Mouse (Mus musculus) heart, adult 11 months (tissue): ENCODE measurements around the gene Abo.
"Not testable (repeated sequence)": the region's sequence is repeated elsewhere in the genome, so short reads cannot be mapped to it uniquely, and the experiment has no call there.

Source experiments
- DNase-seq: peaks from one replicate; pipeline ENCODE4 v3.0.0; 2022

The Abo gene

DNA sequence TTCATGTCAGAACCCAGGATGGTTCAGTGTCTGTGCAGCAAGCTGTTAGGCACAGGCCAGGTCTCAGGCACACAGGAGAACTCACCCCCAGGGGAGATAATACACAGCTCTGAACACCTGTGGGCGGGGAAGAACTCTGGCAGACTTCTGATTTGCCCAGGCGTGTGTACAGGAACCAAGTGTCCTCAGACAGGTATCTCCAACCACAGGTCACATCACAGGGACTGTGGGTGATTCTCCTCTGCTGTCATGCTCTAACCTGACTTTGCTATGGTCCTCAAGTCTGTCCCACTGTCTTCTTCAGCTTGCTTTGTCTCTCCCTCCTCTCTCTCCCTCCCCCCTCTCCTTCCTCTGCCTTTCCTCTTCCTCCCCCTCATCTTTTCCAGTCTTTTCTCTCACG is at the start of gene Abo:
TSS of gene Abo (minus strand) at position 101 of the 400 bp plus-strand sequence.
- DNase-seq, result peak; percentile 74

DNA sequence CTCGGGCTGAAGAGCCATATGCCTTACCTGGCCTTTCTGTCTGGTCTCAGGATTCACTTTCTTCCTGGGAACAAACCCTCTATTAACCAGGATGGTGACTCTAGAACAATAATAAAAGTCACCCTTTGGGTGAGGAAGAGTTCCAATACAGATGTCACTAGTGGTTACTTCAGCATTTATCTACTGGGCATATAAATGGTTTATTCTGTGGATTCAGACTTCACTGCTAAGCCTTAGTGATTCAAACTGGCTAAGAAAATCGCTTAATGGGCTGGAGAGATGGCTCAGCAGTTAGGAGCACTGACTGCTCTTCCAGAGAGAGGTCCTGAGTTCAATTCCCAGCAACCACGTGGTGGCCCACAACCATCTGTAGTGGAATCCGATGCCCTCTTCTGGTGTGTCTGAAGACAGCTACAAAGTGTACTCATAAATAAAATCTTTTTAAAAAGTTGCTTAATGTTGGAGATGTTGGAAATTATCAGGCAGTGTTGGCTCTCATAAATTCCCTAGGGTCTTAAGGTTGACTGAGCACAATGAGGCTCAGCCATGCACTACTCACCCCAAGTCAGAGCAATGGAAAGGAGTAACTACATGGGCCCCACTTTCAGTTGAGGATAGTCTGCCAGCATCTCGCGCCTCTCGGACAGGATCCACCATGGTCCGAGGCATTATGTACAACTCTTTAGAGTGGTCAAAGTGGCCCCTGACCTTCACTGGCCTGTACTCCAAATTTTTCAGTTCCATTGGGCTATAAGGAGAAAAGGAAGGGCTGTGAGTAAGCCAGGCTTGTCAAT is 49.6 kb upstream of the Abo start:
- DNase-seq, result no peak

GRCm38 (mm10) chr2:26913416-26914147 is 48.8 kb upstream of the Abo start:
- no peak for DNase-seq

DNA sequence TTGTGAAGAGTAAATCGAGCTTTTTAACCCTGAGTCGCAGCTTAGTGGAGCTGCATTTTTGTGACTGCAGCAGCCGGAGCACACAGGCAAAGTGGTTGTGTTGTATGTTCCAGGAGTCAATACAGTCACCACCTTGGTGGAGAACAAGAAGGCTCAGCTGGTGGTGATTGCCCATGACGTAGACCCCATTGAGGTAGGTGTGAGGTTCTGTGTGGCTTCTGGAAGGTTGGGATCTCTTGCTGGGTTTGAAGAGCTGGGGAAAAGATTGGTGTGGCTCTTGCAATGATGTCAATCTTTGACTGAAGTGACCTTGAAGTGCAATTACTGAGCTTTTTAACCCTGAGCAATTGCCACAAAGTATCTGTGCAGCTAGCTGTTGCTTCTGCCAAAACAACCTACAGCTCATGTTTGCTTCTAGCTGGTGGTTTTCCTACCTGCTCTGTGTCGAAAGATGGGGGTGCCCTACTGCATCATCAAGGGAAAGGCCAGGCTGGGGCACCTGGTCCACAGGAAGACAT is 47.5 kb upstream of the Abo start:
- peak; percentile 78 for DNase-seq

DNA sequence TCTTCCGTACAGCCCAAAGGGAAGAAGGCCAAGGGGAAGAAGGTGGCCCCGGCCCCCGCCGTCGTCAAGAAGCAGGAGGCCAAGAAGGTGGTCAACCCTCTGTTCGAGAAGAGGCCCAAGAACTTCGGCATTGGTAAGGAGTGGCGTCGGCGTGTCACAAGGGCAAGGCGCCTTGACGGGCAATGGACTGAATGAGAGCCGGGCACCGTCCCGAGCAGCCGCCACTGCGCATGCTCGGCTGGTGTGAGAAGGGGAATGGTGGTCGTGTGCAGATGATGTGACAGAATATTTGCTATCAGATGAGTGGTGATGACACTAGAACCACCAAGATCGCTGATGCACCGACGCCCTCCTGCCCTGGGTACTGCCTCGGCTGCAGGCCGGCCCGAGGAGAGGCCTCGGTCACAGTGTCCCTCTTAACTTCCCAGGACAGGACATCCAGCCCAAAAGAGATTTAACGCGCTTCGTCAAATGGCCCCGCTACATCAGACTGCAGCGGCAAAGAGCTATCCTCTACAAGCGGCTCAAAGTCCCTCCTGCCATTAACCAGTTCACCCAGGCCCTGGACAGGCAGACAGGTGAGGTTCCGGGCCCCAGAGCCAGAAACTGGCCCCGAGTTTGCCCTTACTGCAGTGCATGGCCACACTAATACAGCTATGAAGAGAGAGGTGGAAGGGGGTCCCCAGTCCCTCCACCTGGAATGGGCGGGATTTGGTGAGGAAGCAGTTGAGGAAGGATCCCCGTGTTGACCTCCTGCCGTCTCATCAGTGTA is 46.4 kb upstream of the Abo start:
- peak; percentile 94 for DNase-seq

DNA sequence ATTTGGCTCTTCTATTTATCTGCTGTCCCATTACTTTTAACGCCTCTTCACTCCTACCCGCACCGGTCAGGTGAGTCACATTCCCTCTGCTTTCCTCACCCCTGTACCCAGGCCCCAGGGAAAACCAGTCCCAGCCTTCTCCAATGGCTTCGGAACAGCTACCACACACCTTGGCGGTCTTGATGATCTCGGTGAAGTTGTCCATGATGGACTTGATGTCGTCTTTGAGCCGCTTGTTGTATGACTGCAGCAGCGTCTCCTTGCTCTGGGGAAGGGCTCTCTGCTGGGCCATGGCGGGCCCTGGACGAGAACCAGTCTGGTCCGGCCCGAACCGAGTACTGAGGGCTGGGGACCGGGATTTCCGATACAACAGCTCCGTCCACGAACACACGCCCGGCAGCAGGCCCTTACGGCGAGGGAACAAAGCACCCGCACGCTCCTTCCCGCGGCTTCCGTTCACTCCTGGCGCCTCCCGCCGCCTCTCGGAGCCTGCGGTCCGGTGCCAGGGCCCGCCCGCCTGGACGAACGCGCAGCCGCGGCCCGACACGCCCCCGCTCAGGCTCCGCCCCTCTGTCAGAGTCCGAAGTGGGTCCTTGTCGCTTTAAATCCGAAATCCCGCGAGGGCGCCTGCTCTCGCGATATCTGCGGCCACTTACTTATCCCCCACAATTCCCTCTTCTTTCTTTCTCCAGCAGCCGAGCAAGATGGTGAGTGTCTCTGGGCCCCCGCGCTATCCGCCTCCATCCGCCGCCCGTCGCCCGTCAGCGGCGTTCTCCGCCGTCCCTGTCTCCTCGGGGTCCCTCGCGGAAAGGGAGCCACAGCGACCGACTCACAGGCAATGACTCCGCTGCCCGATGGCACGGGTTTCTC is 45.6 kb upstream of the Abo start, which contains the start of the genes Med22 and Rpl7a:
TSS of gene Med22 (minus strand) at position 554 of the 870 bp plus-strand sequence.
TSS of gene Rpl7a (plus strand) at position 641 of the 870 bp plus-strand sequence.
- peak; percentile 100 for DNase-seq

DNA sequence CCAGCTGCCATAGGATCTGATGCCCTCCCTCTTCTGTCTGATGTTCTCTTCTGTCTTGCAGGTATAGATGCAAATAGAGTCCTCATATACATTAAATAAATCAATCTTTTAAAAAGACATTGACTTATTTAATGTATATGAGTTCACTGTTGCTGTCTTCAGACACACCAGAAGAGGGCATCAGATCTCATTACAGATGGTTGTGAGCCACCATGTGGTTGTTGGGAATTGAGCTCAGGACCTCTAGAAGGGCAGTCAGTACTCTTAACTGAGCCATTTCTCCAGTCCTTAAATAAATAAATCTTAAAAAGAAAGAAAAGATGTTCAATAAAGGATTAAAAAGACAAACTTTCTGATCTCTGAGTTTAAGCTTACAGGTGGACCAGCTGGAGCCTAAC is 44.6 kb upstream of the Abo start:
- DNase-seq, result no peak

DNA sequence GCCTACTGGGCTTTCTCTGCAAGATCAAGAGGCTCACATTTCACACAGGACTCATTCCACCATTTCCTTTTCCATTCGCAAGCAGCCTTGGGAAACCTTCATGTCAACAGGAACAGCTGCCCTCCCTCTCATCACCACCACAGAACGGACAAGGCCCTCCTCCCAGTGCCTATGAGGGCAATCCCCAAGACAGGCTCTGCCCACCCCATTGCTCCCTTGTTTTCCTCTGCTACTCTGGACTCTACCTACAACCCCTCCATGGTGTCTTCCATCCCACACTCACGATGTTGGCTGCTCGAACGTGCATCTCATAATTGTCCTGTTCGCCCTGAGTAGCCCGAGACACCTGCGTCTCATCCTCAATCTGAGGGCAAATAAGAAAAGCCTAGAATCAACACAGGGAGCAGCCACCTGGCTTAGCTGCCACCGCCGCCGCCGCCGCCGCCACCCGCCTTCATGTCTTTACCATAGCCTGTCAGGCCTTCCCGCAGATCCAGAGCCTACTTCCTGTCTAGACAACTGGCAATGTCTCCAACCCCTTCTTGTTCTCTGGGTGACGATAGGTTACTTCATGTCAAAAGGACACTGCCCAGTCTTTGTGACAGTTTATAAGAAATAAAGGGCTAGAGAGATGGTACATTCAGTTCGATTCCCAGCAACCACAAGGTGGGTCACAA is 44.1 kb upstream of the Abo start:
- DNase-seq, result peak; percentile 90

DNA sequence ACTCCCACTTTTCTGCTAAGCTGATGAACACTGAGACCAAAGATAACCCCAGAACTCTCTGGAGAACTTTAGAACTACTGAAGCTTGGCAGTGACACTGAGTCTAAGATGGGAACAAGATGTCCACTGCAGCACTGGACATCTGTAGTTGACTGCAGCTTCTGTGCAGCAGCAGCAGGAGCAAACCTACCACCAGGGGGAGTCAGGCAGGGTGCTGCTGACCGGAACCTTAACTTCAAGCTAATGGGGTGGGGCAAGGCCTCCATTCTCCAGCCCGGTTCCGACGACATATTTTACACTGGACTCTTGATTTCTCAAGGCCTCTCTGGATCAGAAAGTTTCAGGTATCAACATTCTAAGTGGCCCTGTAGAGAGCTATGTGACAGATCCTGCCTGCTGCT is 42.3 kb upstream of the Abo start:
- peak; percentile 92 for DNase-seq

DNA sequence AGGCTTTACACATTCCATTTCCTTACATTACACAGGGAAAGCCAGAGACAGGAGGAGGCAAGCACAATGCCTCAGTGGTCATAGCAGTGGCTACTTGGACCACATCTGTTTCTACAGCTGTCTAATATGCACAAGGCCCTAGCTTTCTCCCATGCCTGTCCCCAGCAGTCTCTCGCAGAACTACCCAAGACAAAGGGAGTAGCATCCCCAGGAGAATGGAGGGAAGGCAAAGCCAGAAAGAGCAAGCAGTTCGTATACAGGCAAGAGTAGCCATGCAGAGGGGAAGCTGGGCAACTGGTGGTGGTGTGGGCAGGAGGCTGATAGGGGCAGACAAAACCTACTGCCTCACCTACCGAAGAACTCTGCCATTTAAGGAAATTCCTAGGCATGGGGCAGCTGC is 41.7 kb upstream of the Abo start:
- DNase-seq, result peak; percentile 80

GRCm38 (mm10) chr2:26905936-26906335 is 41.2 kb upstream of the Abo start:
- peak; percentile 85 for DNase-seq

GRCm38 (mm10) chr2:26903311-26903710 is 38.5 kb upstream of the Abo start:
- no peak for DNase-seq

- DNase-seq, result peak; percentile 100
Measured at GRCm38 (mm10) chr2:26902467-26903220, 37.9 kb upstream of the Abo start, which contains the start of gene Surf6. Gene Surf6, minus strand, starts transcription at chr2:26902879.

DNA sequence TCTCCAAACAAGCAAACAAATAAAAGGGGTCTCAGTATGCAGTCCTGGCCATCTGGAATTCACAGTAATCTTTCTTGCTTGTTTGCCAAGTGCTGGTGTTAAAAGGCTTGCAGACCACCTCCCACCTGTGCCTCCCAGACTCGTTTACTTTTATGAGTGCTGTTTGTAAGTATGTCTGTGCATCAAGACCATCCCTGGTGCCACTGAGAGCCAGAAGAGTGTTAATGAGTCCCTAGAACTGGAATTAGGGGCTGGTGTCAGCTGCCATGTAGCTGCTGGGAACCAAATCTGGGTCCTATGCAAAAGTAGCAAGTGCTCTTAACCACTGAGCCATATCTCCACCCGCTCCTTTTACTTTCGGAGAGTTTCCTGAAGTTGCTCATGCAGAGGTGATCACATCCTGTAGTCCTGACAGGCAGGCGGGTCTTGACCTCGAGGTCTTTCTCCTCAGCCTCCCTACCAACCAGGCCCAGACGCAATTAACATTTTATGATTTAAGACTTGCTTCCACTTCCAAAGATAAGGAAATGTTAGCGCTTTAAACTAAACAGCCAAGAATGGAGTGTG is 37.1 kb upstream of the Abo start:
- peak; percentile 85 for DNase-seq

DNA sequence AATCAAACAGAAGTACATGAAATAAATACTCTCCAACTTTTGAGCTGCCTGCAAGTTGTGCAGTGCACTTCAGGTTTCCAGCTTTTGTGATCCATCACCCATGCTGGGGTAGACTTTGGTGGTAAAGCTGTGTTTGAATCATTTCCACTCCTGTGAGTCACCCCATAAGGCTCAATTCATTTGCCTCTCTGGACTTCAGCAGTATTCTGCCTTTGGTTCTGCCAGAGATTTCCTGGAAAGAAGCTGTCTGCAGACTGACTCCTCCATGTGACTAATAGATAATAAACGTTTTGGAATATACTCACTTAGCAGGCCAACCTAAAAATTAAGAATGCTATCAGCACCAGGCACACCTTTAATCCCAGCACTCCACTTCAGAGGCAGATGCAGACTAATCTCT is 36.0 kb upstream of the Abo start:
- peak; percentile 55 for DNase-seq

GRCm38 (mm10) chr2:26895898-26896297 is 31.1 kb upstream of the Abo start:
- DNase-seq, result peak; percentile 75

GRCm38 (mm10) chr2:26886170-26886569 is 21.4 kb upstream of the Abo start:
- DNase-seq, result not testable (repeated sequence)

GRCm38 (mm10) chr2:26885541-26885940 is 20.8 kb upstream of the Abo start:
- DNase-seq, result peak; percentile 58

- no peak for DNase-seq
Measured at GRCm38 (mm10) chr2:26878571-26878970, 13.8 kb upstream of the Abo start.

DNA sequence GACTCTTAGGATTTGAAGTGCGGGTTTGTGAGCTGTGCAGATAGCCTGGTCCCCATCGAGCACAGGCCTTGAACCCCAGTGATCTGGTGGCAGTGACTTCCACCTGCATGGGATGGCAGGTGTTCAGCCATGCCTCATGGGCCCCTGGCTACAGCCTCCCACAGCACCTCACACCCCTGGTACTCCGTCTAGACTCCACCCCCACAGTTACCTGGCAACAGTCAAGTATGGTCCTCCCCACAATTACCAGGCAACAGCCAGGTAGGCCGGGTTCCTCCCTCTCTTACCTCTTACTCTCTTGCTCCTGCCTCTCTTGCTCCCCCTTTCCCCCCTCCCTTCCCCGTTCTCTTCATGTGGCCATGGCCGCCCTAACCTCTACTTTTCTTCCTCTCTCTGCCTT is 5.9 kb upstream of the Abo start:
- DNase-seq, result peak; percentile 80
